Mouse (Mus musculus): Measurements from ENCODE around the gene Tex33.

GRCm38 (mm10) chr15:78366875-78367274, 28.8 kb downstream of the Tex33 start:
- no peak for TF ChIP-seq CTCF (IDR thresholded peaks at IDR 0.05; ENCODE audit: extremely low read depth, insufficient read length, insufficient replicate concordance, low read depth, low read length)
- no peak for TF ChIP-seq POLR2A (IDR thresholded peaks at IDR 0.05; ENCODE audit: low read depth, low read length)
